Mouse (Mus musculus) cortical plate, adult 2 months (tissue): ENCODE data around the gene Prss36.

Experiments
- CTCF ChIP-seq: fragments of 200-500 bp; IDR thresholded peaks from 2 replicates; pipeline ENCODE4 v1.5.1; 2011; ENCODE audit warnings: mild to moderate bottlenecking, control low read depth, low read length; ENCODE audit not compliant: insufficient read depth; ENCODE audit errors: extremely low read depth
- POLR2A ChIP-seq: fragments of 200-500 bp; IDR thresholded peaks from 2 replicates; pipeline ENCODE4 v1.6.1; 2011; ENCODE audit warnings: mild to moderate bottlenecking, low read length, control low read depth; ENCODE audit not compliant: insufficient read depth; ENCODE audit errors: extremely low read depth

- TF ChIP-seq POLR2A = no peak
- no peak for TF ChIP-seq CTCF
Observed at GRCm38 (mm10) chr7:127888821-127889220, 57.7 kb downstream of the Prss36 start.
